Mouse (Mus musculus): ENCODE measurements around the gene Kif11. TPM values are rescaled to one million over a fixed set of nuclear protein-coding genes. Genes with fewer than 3 reads are reported as not detected.

Gene Kif11
- polyA plus RNA-seq, 1 experiment from 2014 or later = 8.9 TPM

GRCm38 (mm10) chr19:37353331-37353730 is 22.9 kb upstream of the Kif11 start:
- no peaks in the 10 kb centered on the region for H3K4me1 ChIP-seq (replicated peaks; ENCODE audit: control insufficient read depth, insufficient read depth, low read length)
- WGBS = 91% methylated on average over 6 of the region's 6 CpGs
- H3K4me2 ChIP-seq (replicated peaks; ENCODE audit: low read depth) = no peak overlapping the region
- no peak for TF ChIP-seq CTCF (IDR thresholded peaks at IDR 0.05; ENCODE audit: low read depth)
- ATAC-seq = no peak
- no peak overlapping the region for H3K9ac ChIP-seq (ENCODE audit: low read depth, low read length)
- H3K27ac ChIP-seq (ENCODE audit: low read depth, low read length) = no peak overlapping the region
- H3K4me3 ChIP-seq (ENCODE audit: low read depth, low read length) = no peak overlapping the region
- H3K36me3 ChIP-seq (ENCODE audit: control insufficient read depth, insufficient read depth) = no peaks in the 10 kb centered on the region
- no peaks in the 10 kb centered on the region for H3K27me3 ChIP-seq (replicated peaks; ENCODE audit: control insufficient read depth, insufficient read depth, low read length)
- H3K9me3 ChIP-seq (ENCODE audit: control insufficient read depth) = no peaks in the 10 kb centered on the region

DNA sequence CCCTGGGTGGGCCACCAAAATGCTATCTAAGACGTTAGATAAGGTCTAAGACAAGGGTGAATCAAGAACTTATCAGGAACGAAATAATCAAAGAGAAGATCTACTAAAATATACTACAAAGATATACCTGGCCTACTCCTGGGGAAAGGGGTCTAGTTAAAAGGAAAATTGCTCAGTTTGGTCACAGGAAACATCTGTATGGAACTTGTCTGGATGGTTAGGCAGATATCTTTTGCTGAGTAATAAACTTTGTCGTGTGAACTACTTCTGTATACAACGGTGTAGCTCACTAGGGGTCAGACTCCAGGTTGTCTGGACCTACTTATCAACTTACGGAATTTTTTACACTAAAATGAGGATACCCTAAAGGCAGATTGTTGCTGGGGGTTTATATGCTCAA is 16.2 kb upstream of the Kif11 start:
- no peak for ATAC-seq
- Histone ChIP-seq H3K36me3 (ENCODE audit: control insufficient read depth, insufficient read depth) (no peaks in the 10 kb centered on the region), H3K4me2 (replicated peaks; ENCODE audit: low read depth) (no peak overlapping the region), H3K4me1 (replicated peaks; ENCODE audit: control insufficient read depth, insufficient read depth, low read length) (no peaks in the 10 kb centered on the region), H3K27ac (ENCODE audit: low read depth, low read length) (no peak overlapping the region), H3K4me3 (ENCODE audit: low read depth, low read length) (no peak overlapping the region), H3K27me3 (replicated peaks; ENCODE audit: control insufficient read depth, insufficient read depth, low read length) (no peaks in the 10 kb centered on the region), H3K9me3 (ENCODE audit: control insufficient read depth) (no peaks in the 10 kb centered on the region), H3K9ac (ENCODE audit: low read depth, low read length) (no peak overlapping the region)
- WGBS = 33% methylated on average over 5 of the region's 5 CpGs
- TF ChIP-seq CTCF (IDR thresholded peaks at IDR 0.05; ENCODE audit: low read depth) = no peak

DNA sequence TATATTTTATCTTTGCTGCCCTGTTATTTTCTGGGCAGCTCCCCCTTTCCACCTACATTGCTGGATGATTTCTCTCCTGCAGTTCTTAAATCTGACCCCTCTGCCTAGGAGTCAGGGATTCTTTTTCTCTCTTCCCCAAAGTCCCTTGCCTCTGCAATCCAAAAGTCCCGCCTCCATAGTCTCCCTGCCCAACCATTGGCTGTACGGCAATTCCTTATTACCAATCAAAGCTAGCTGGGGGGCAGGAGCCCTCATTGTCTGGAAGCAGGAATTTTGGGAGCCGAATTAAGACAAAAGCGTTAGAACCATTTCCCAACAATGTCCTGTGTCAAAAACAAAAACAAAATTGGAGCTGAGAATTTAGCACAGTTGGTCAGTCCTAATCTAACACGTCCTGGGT is 13.7 kb upstream of the Kif11 start:
- Histone ChIP-seq H3K36me3 (ENCODE audit: control insufficient read depth, insufficient read depth) (no peaks in the 10 kb centered on the region), H3K9me3 (ENCODE audit: control insufficient read depth) (no peaks in the 10 kb centered on the region), H3K4me1 (replicated peaks; ENCODE audit: control insufficient read depth, insufficient read depth, low read length) (no peaks in the 10 kb centered on the region), H3K27me3 (replicated peaks; ENCODE audit: control insufficient read depth, insufficient read depth, low read length) (no peaks in the 10 kb centered on the region), H3K9ac (ENCODE audit: low read depth, low read length) (no peak overlapping the region), H3K27ac (ENCODE audit: low read depth, low read length) (no peak overlapping the region), H3K4me2 (replicated peaks; ENCODE audit: low read depth) (no peak overlapping the region), H3K4me3 (ENCODE audit: low read depth, low read length) (no peak overlapping the region)
- ATAC-seq = no peak
- TF ChIP-seq CTCF (IDR thresholded peaks at IDR 0.05; ENCODE audit: low read depth) = no peak
- 53% methylated on average over 5 of the region's 5 CpGs for WGBS

DNA sequence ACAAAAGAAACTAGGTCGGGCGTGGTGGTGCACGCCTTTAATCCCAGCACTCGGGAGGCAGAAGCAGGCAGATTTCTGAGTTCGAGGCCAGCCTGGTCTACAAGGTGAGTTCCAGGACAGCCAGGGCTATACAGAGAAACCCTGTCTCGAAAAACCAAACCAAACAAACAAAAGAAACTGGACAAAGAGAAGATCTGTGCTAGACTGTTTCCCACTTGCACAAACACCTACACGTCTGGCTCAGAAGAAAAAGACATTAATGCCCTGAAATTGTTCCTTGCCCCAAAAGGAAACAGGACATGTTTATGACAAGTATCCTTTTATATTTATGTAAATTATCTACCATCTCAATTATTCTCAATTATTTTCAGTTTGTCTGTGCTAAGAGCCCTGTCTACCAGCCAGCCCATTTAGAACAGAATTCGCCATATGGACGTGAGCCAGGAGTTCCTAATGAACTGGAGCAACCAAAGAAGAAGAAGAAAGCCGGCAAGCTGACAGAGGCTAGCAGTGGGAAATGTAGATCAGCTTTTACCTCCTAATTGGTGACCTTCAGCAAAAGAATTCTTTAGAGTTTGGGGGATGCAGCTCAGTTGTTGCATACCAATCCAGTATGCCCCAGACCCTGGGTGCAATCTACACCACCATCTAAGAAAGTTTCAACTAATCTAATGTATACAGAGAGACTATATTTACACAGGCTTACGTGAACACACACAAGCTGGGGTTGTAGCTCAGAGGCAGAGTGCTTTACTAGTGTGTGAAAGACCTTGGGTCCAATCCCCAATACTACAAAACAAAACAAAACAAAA is 12.9 kb upstream of the Kif11 start:
- Histone ChIP-seq H3K27ac (ENCODE audit: low read depth, low read length) (no peak overlapping the region), H3K4me3 (ENCODE audit: low read depth, low read length) (no peak overlapping the region), H3K27me3 (replicated peaks; ENCODE audit: control insufficient read depth, insufficient read depth, low read length) (no peaks in the 10 kb centered on the region), H3K4me2 (replicated peaks; ENCODE audit: low read depth) (no peak overlapping the region), H3K9ac (ENCODE audit: low read depth, low read length) (no peak overlapping the region), H3K36me3 (ENCODE audit: control insufficient read depth, insufficient read depth) (no peaks in the 10 kb centered on the region), H3K4me1 (replicated peaks; ENCODE audit: control insufficient read depth, insufficient read depth, low read length) (no peaks in the 10 kb centered on the region), H3K9me3 (ENCODE audit: control insufficient read depth) (no peaks in the 10 kb centered on the region)
- TF ChIP-seq CTCF (IDR thresholded peaks at IDR 0.05; ENCODE audit: low read depth) = no peak
- ATAC-seq = no peak
- 73% methylated on average over 11 of the region's 11 CpGs for WGBS

GRCm38 (mm10) chr19:37368990-37369389 is 7.2 kb upstream of the Kif11 start:
- Histone ChIP-seq H3K4me3 (ENCODE audit: low read depth, low read length) (no peak overlapping the region), H3K4me2 (replicated peaks; ENCODE audit: low read depth) (no peak overlapping the region), H3K9me3 (ENCODE audit: control insufficient read depth) (no peaks in the 10 kb centered on the region), H3K27me3 (replicated peaks; ENCODE audit: control insufficient read depth, insufficient read depth, low read length) (no peaks in the 10 kb centered on the region), H3K27ac (ENCODE audit: low read depth, low read length) (no peak overlapping the region), H3K36me3 (ENCODE audit: control insufficient read depth, insufficient read depth) (no peaks in the 10 kb centered on the region), H3K9ac (ENCODE audit: low read depth, low read length) (no peak overlapping the region), H3K4me1 (replicated peaks; ENCODE audit: control insufficient read depth, insufficient read depth, low read length) (no peaks in the 10 kb centered on the region)
- 89% methylated on average over 1 of the region's 1 CpGs for WGBS
- no peak for TF ChIP-seq CTCF (IDR thresholded peaks at IDR 0.05; ENCODE audit: low read depth)
- no peak for ATAC-seq

DNA sequence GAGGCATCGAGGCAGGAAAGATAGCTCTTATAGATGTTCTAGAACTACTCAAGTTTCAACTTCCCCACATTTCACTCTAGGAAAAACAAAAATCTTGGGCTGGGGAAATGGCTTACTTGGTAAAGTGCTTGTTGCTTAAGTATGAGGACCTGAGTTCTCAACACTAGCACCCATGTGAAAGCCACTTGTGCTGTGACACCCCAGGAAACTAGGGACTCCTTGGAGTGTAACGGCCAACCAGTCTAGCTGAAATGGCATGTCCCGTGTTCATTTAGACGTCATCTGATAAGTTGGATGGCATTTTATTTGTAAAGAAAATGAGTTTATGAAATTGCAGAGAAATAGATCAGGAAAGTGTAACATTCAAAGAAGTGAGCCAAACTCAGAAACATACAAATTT is 6.3 kb upstream of the Kif11 start:
- H3K27me3 ChIP-seq (replicated peaks; ENCODE audit: control insufficient read depth, insufficient read depth, low read length) = no peaks in the 10 kb centered on the region
- ATAC-seq = no peak
- no peaks in the 10 kb centered on the region for H3K9me3 ChIP-seq (ENCODE audit: control insufficient read depth)
- H3K4me3 ChIP-seq (ENCODE audit: low read depth, low read length) = no peak overlapping the region
- H3K9ac ChIP-seq (ENCODE audit: low read depth, low read length) = no peak overlapping the region
- no peak overlapping the region for H3K27ac ChIP-seq (ENCODE audit: low read depth, low read length)
- H3K4me2 ChIP-seq (replicated peaks; ENCODE audit: low read depth) = no peak overlapping the region
- H3K4me1 ChIP-seq (replicated peaks; ENCODE audit: control insufficient read depth, insufficient read depth, low read length) = no peaks in the 10 kb centered on the region
- TF ChIP-seq CTCF (IDR thresholded peaks at IDR 0.05; ENCODE audit: low read depth) = no peak
- WGBS = 87% methylated on average over 4 of the region's 4 CpGs
- H3K36me3 ChIP-seq (ENCODE audit: control insufficient read depth, insufficient read depth) = no peaks in the 10 kb centered on the region
